Mouse (Mus musculus): Measurements from ENCODE around the gene Ppp2r2c. TPM values are rescaled to one million over a fixed set of nuclear protein-coding genes. Genes with fewer than 3 reads are reported as not detected.

The Ppp2r2c gene
- polyA plus RNA-seq, 2 experiments: not detected

DNA sequence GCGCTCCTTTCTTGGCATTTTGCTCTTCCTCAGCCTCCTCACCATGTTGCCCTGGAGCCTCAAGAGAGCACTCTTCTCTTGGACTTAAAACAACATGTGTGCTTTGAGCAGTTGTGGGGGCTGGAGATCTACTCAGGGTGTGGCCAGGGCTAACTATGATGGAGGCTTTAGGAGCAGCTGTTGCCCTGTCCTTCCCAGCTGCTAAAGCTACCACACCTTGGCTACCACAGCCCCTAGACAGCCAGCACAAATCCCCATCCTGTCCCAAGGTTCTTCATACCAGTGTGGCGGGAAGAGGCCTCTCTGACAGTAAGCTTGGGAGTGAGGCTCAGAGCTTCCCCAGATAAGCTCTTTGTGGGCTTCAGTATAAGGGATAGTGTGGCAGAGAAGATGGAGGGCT is 77.4 kb downstream of the Ppp2r2c start:
- Histone ChIP-seq H3K4me3 (ENCODE audit: insufficient read depth in 1 of 2, low read depth in 2 of 2, low read length in 2 of 2) (no peak overlapping the region), H3K9me3 (ENCODE audit: control insufficient read depth, low read length) (no peaks in the 10 kb centered on the region), H3K4me2 (ENCODE audit: low read depth) (no peak overlapping the region), H3K27me3 (ENCODE audit: control insufficient read depth, insufficient read depth, low read length) (no peaks in the 10 kb centered on the region), H3K36me3 (replicated peaks; ENCODE audit: control insufficient read depth, insufficient read depth, low read depth) (no peaks in the 10 kb centered on the region), H3K4me1 (replicated peaks; ENCODE audit: control insufficient read depth in 2 of 2, insufficient read depth in 2 of 2, low read length in 1 of 2) (no peaks in the 10 kb centered on the region), H3K9ac (replicated peaks) (no peak overlapping the region), H3K27ac (no peak overlapping the region)
- WGBS (ENCODE audit: insufficient replicate concordance): 47% methylated on average over 2 of the region's 2 CpGs
- DNase-seq (ENCODE audit: low read depth in 3 of 3, low spot score in 3 of 3): no peak
- no peak for TF ChIP-seq EP300 (IDR thresholded peaks at IDR 0.05; ENCODE audit: low read depth)
- TF ChIP-seq CTCF (IDR thresholded peaks at IDR 0.05; ENCODE audit: low read depth): no peak
- no peak for ATAC-seq (ENCODE audit: insufficient read depth)

- Histone ChIP-seq H3K4me3 (ENCODE audit: insufficient read depth in 1 of 2, low read depth in 2 of 2, low read length in 2 of 2) (no peak overlapping the region), H3K9me3 (ENCODE audit: control insufficient read depth, low read length) (no peaks in the 10 kb centered on the region), H3K9ac (replicated peaks) (no peak overlapping the region), H3K4me1 (replicated peaks; ENCODE audit: control insufficient read depth in 2 of 2, insufficient read depth in 2 of 2, low read length in 1 of 2) (no peaks in the 10 kb centered on the region), H3K27me3 (ENCODE audit: control insufficient read depth, insufficient read depth, low read length) (no peaks in the 10 kb centered on the region), H3K4me2 (ENCODE audit: low read depth) (no peak overlapping the region), H3K36me3 (replicated peaks; ENCODE audit: control insufficient read depth, insufficient read depth, low read depth) (no peaks in the 10 kb centered on the region), H3K27ac (no peak overlapping the region)
- peak; percentile 92 for TF ChIP-seq CTCF (IDR thresholded peaks at IDR 0.05; ENCODE audit: low read depth)
- no peak for TF ChIP-seq EP300 (IDR thresholded peaks at IDR 0.05; ENCODE audit: low read depth)
- WGBS (ENCODE audit: insufficient replicate concordance): 9% methylated on average over 5 of the region's 5 CpGs
- no peak for ATAC-seq (ENCODE audit: insufficient read depth)
- peak in 1 of 3 experiments; percentile 19 for DNase-seq (ENCODE audit: low read depth in 3 of 3, low spot score in 3 of 3)
Observed at GRCm38 (mm10) chr5:36946445-36946844, 78.1 kb downstream of the Ppp2r2c start.

GRCm38 (mm10) chr5:36948831-36949230 is 80.5 kb downstream of the Ppp2r2c start:
- DNase-seq (ENCODE audit: low read depth in 3 of 3, low spot score in 3 of 3): peak in 1 of 3 experiments; percentile 9
- no peak for ATAC-seq (ENCODE audit: insufficient read depth)
- H3K4me1 ChIP-seq (replicated peaks; ENCODE audit: control insufficient read depth in 2 of 2, insufficient read depth in 2 of 2, low read length in 1 of 2): no peaks in the 10 kb centered on the region
- H3K9ac ChIP-seq (replicated peaks): no peak overlapping the region
- no peaks in the 10 kb centered on the region for H3K9me3 ChIP-seq (ENCODE audit: control insufficient read depth, low read length)
- H3K36me3 ChIP-seq (replicated peaks; ENCODE audit: control insufficient read depth, insufficient read depth, low read depth): no peaks in the 10 kb centered on the region
- 8% methylated on average over 3 of the region's 3 CpGs for WGBS (ENCODE audit: insufficient replicate concordance)
- H3K27ac ChIP-seq: no peak overlapping the region
- no peaks in the 10 kb centered on the region for H3K27me3 ChIP-seq (ENCODE audit: control insufficient read depth, insufficient read depth, low read length)
- TF ChIP-seq EP300 (IDR thresholded peaks at IDR 0.05; ENCODE audit: low read depth): no peak
- TF ChIP-seq CTCF (IDR thresholded peaks at IDR 0.05; ENCODE audit: low read depth): peak; percentile 88
- H3K4me3 ChIP-seq (ENCODE audit: insufficient read depth in 1 of 2, low read depth in 2 of 2, low read length in 2 of 2): no peak overlapping the region
- no peak overlapping the region for H3K4me2 ChIP-seq (ENCODE audit: low read depth)

- Histone ChIP-seq H3K4me1 (replicated peaks; ENCODE audit: control insufficient read depth in 2 of 2, insufficient read depth in 2 of 2, low read length in 1 of 2) (no peaks in the 10 kb centered on the region), H3K9me3 (ENCODE audit: control insufficient read depth, low read length) (no peaks in the 10 kb centered on the region), H3K4me3 (ENCODE audit: insufficient read depth in 1 of 2, low read depth in 2 of 2, low read length in 2 of 2) (no peak overlapping the region), H3K9ac (replicated peaks) (no peak overlapping the region), H3K4me2 (ENCODE audit: low read depth) (no peak overlapping the region), H3K27me3 (ENCODE audit: control insufficient read depth, insufficient read depth, low read length) (no peaks in the 10 kb centered on the region), H3K36me3 (replicated peaks; ENCODE audit: control insufficient read depth, insufficient read depth, low read depth) (no peaks in the 10 kb centered on the region), H3K27ac (no peak overlapping the region)
- DNase-seq (ENCODE audit: low read depth in 3 of 3, low spot score in 3 of 3): no peak
- no peak for ATAC-seq (ENCODE audit: insufficient read depth)
- WGBS (ENCODE audit: insufficient replicate concordance): 44% methylated on average over 2 of the region's 2 CpGs
- TF ChIP-seq CTCF (IDR thresholded peaks at IDR 0.05; ENCODE audit: low read depth) (peak; percentile 41), EP300 (IDR thresholded peaks at IDR 0.05; ENCODE audit: low read depth) (no peak)
Observed at GRCm38 (mm10) chr5:36950871-36951270, 82.6 kb downstream of the Ppp2r2c start.

DNA sequence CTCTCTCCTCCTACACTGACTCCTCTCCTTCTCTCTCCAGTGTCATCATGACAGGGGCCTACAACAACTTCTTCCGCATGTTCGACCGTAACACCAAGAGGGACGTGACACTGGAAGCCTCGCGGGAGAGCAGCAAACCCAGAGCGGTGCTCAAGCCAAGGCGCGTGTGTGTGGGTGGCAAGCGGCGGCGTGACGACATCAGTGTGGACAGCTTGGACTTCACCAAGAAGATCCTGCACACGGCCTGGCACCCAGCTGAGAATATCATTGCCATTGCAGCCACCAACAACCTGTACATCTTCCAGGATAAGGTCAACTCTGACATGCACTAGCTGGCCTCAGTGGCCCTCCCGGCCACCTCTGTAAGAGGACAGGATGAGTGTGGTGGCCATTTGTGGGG is 84.0 kb downstream of the Ppp2r2c start:
- ATAC-seq (ENCODE audit: insufficient read depth) (no peak), DNase-seq (ENCODE audit: low read depth in 3 of 3, low spot score in 3 of 3) (no peak)
- Histone ChIP-seq H3K9me3 (ENCODE audit: control insufficient read depth, low read length) (no peaks in the 10 kb centered on the region), H3K4me3 (ENCODE audit: insufficient read depth in 1 of 2, low read depth in 2 of 2, low read length in 2 of 2) (no peak overlapping the region), H3K27me3 (ENCODE audit: control insufficient read depth, insufficient read depth, low read length) (no peaks in the 10 kb centered on the region), H3K27ac (no peak overlapping the region), H3K9ac (replicated peaks) (no peak overlapping the region), H3K4me2 (ENCODE audit: low read depth) (no peak overlapping the region), H3K36me3 (replicated peaks; ENCODE audit: control insufficient read depth, insufficient read depth, low read depth) (no peaks in the 10 kb centered on the region), H3K4me1 (replicated peaks; ENCODE audit: control insufficient read depth in 2 of 2, insufficient read depth in 2 of 2, low read length in 1 of 2) (no peaks in the 10 kb centered on the region)
- WGBS (ENCODE audit: insufficient replicate concordance): 82% methylated on average over 15 of the region's 15 CpGs
- TF ChIP-seq CTCF (IDR thresholded peaks at IDR 0.05; ENCODE audit: low read depth) (no peak), EP300 (IDR thresholded peaks at IDR 0.05; ENCODE audit: low read depth) (no peak)

Measured in liver, embryonic 14.5 days (tissue).